Mouse (Mus musculus) common myeloid progenitor, adult 5-6 weeks (primary cell): ENCODE data around the gene Pde9a. TPM values are rescaled to one million over a fixed set of nuclear protein-coding genes. Genes with fewer than 3 reads are reported as not detected.
A peak's percentile ranks its signal among the peaks of the same experiment; 100 is the strongest.

Experiments used
- ATAC-seq: replicated peaks from 2 replicates; pipeline ENCODE4 v1.8.0; 2016; ENCODE audit warnings: low read depth, mild to moderate bottlenecking, moderate TSS enrichment, inconsistent platforms; ENCODE audit not compliant: poor library complexity, severe bottlenecking
- total RNA-seq: library from RNA; stranded (forward); fragments of 200-1000, 187-1606 nt; gene quantifications from 2 replicates; pipeline ENCODE4 v1.2.3, GENCODE M21; 2017

Gene Pde9a
- total RNA-seq, 1 experiment from 2014 or later, result not detected

GRCm38 (mm10) chr17:31384968-31385627 is 912 bp upstream of the Pde9a start:
- no peak for ATAC-seq

DNA sequence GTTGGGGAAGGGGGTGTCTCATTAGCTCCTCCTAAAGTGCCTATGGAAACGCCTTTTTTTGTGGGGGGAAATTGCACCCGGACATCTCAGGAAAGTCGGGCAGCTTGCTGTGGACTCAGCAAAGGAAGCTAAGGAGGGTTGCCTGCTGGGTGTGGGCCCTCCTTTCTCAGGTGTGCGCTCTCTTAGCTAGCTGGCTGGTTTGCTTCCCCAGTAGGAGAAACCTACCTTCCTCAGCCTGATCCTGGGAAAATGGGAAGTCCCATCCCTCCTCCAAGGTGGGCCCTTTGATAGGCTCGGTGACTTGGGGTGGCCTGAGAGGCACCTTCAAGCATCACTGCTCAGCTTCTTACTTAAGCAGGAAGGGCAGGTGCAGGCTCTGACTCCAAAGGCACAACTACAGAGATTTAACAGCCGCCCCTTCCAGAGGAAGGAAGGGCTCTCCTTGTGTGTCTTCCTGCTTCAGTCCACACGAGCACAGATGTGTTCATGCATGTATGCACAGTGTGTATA is 811 bp downstream of the Pde9a start:
- no peak for ATAC-seq

DNA sequence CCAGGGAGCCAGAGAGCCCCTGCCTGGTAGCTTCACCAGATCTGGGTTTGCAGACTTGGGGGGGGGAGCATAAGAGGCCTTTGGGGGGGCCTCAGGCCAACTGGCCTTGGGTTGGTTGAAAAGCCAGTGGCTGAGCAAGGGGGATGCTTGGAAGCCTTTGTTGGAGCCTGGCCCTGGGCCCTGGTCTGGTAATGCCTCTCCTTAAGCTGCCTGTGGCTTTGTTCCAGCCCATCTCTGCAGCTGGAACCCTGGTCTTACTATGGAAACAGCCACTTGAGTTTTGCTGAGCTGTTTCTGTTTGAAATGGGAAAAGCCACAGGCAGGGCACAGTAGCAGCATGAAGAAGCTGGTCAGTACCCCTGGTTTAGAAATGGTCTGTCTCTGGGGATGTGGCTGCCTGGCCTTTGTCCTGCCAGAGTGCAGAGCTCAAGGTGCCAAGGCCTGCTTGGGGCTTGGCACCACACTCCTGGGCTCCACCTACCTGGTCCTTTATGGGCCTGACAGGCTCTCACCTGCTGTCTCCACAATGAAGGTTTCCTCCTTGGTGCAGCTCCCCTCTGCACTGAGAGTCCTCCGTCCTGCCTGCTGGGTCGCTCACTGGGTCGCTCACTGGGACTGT is 3.5 kb downstream of the Pde9a start:
- no peak for ATAC-seq

GRCm38 (mm10) chr17:31391462-31391861 is 5.5 kb downstream of the Pde9a start:
- no peak for ATAC-seq

- ATAC-seq, result no peak
These were observed 6.0 kb downstream of the Pde9a start for GRCm38 (mm10) chr17:31392041-31392440.

DNA sequence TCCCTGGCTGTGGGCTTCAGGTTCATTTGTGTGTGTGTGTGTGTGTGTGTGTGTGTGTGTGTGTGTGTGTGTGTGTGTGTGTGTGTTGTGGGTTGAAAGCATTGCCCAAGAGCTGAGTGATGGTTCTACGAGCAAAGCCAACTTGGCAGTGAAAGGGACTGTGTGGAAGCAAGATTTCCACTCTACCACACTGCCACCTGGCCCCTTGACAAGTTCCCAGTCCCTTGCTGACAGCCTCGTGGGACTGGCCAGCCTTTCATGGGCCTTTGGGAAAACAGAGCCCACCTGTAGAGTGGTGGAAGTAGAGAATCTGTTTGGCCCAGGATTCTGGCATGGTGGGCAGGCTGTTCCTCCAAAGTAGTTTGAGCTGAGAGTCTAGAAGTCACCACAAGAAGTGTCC is 7.8 kb downstream of the Pde9a start:
- ATAC-seq, result no peak

DNA sequence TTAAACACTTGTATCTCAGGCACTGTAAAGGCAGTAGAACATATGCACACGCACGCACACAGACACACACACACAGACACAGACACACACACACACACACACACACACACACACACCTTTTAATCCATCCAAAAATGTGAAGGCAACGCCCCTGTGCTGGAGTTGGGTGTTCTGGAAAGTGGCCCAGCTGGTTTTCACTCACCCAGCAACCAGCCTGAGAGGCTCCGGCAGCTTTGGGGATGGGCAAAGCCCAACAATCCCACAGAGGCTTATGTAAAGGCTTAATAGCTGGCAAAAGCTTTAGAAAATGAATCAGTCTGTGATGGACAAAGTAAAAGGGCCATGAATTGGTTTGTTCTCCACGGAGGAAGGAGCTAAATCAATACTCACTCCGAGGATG is 14.3 kb downstream of the Pde9a start:
- no peak for ATAC-seq

- no peak for ATAC-seq
These were observed 15.2 kb downstream of the Pde9a start for GRCm38 (mm10) chr17:31401160-31401559.

GRCm38 (mm10) chr17:31402713-31403112 is 16.7 kb downstream of the Pde9a start:
- ATAC-seq, result no peak

- peak; percentile 58 for ATAC-seq
These were observed 19.8 kb downstream of the Pde9a start for GRCm38 (mm10) chr17:31405694-31406227.

- ATAC-seq, result no peak
These were observed 23.8 kb downstream of the Pde9a start for GRCm38 (mm10) chr17:31409741-31410350.

GRCm38 (mm10) chr17:31415258-31415657 is 29.2 kb downstream of the Pde9a start:
- ATAC-seq, result no peak

DNA sequence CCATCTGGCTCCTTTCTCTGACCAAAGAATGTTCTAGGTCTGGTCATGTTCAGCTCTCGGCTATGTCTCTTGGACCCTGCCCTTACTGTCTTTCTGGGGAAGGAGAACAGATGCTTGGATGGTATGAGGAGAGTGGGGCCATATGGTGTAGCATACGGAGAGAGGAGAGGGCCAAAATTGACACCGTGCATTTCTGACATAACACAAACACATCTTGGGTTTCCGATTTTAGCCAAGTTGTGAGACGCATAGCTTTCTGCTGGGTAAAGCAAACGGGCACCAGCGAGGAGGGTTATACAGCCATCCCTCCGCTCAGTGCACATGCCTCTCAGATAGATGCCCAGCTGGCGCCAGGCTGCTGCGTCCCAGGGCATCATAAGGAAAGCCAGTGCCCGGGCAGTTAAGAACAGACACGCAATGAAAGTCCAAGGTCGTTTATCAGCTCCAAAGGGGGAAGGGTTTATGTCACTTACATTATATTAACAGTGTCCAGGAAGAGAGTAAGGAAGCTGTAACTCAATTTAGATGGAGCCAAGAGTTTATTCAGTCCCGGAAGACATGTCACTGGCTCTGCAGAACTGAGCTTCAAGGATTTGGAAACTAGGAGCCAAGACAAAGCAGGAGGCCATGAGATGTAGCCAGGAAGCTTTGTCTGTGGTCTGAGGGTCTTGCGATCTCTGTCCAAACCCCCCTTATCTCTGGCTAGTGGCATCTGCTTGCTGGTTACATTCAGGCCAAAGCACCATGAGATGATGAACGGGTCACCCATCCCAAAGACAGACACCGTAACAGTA is 33.0 kb downstream of the Pde9a start:
- no peak for ATAC-seq

DNA sequence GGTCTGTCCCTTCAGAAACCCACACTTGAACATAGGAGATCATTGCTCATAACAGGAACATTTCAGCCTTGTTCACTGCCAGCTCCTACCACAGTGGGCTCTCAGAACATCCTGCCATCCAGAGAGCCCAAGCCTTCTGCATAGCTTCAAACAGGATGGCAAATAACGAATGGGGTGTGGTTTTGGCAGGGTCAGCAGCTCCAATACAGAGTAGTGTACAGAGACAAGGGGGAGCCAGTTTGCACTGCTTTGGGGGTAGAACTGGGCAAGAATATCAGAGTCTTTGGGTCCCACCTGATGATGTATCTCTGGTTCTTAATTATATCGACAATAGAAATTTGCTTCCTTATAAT is 33.6 kb downstream of the Pde9a start:
- no peak for ATAC-seq

GRCm38 (mm10) chr17:31419995-31420394 is 34.0 kb downstream of the Pde9a start:
- no peak for ATAC-seq

GRCm38 (mm10) chr17:31420658-31421057 is 34.6 kb downstream of the Pde9a start:
- no peak for ATAC-seq

DNA sequence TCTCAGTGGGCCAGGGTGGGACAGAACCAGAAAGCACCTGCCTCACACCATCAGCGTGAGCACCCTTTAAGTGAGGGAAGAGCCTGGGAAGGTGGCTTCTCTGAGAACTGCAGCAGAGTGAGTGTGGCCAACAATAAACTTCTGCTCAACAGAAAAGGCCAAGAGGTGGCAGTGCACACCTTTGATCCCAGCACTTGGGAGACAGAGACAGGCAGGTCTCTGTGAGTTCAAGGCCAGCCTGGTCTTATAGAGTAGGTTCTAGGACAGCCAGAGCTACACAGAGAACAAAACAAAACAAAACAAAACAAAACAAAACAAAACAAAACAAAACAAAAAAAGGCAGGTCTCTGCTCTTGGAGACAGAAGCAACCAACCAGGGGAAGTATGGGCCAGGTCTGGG is 36.4 kb downstream of the Pde9a start:
- no peak for ATAC-seq

DNA sequence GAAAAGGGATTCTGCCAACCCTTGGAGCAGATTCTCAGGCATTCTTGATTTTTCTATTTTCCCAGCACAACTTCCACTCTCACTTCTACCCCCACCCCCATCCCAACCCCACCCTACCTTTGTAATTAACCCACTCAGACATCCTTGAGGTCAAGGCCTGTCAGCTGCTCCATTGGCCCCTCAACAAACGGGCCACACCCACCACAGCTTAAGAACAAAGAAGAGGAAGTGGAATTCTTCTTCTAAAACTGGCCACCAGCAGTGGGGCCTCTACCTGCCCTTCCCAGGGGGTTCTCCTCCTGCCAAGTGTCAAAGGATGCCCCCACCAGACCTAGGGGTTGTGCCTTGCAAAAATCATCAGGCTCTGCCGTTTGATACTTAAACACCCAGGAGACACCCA is 37.0 kb downstream of the Pde9a start:
- ATAC-seq, result no peak; the same call in 1 of the 2 replicates

DNA sequence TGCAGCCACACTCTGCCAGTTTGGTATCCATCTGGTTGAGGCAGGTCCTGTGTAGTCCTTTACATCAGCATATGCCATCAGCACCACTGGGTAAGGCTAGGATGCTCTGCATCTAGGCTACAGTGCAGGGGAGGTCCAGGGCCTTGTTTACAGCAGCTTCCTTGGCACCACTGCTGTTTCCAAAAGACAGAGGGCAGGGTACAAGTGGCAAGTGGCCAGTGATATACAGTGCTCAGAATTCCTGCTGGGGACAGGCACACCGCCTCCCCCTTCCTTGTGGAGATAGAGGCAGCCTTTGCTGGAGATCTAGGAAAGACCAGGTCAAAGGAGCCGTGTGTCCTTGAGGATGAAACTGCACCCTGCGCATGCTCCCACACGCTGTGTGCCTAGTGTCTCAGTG is 38.3 kb downstream of the Pde9a start:
- ATAC-seq, result no peak

GRCm38 (mm10) chr17:31424798-31425197 is 38.8 kb downstream of the Pde9a start:
- no peak for ATAC-seq
